9 mouse cellular contexts compared by ENCODE assay signal in the genomic region with DNA sequence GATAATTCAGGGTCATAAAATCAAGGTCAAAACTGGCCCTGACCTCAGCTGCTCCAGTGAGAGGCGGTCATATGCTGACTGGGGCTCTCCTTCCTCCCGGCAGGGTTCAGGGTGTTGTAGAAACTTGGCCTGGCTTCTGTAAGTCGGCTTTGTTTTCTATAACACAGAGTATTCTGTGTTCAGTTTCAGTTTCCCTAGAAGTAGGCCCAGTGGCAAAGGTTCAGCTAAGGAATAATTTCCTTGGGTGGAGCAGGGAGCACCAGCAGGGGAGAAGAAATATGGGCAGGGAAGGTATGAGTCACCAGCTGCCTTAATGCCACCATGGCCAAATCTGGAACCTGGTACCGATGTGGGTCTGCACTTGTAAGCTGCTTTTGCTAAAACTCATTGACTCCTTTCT.
A peak's percentile ranks its signal among the peaks of the same experiment; 100 is the strongest.
DNase-seq lines count a peak whose midpoint lies in the region; ATAC-seq and TF ChIP-seq lines count a peak whose summit lies in the region.
"Had no signal": no experiment of that assay in that cellular context is flagged by ENCODE, and none has a peak within 500 bp of the region (broad histone marks: within the 10 kb centered on the region; RNA-seq: fewer than 3 reads in every experiment).

No protein-coding gene starts in this region.

- H3K79me2 ChIP-seq in liver, adult 2 months (ENCODE audit: control insufficient read depth, insufficient read depth, low read length): no peaks in the 10 kb centered on the region

- no peaks in the 10 kb centered on the region for H3K27me3 ChIP-seq in liver, adult 2 months (ENCODE audit: control insufficient read depth, insufficient read depth, low read length)
- H3K27me3 ChIP-seq in kidney, embryonic 15.5 days: 0 out of 2 replicates have a peak, but pooled peaks cover 3% of the 10 kb centered on the region
- no peaks in the 10 kb centered on the region for H3K27me3 ChIP-seq in thymus, adult 2 months (ENCODE audit: control insufficient read depth, insufficient read depth, low read length)

- H3K4me2 ChIP-seq in kidney, embryonic 15.5 days: no peak overlapping the region

- peak; percentile 54 to 89 for DNase-seq in adrenal gland, adult (ENCODE audit: inconsistent age in 2 of 2, low spot score in 1 of 2)
- DNase-seq in adrenal gland, postnatal 25 days: no peak
- peak; percentile 18 for DNase-seq in liver, adult 2 months (ENCODE audit: extremely low read depth, low read depth, low spot score)
- no peak for DNase-seq in liver
- peak; percentile 25 for DNase-seq in skeletal muscle tissue, adult 2 months (ENCODE audit: low read depth, low spot score)
- no peak for DNase-seq in right cerebral cortex, postnatal 36 days (ENCODE audit: low spot score in 2 of 2)
- no peak for DNase-seq in thymus, adult 2 months
- DNase-seq: embryo, embryonic 11 days had no signal

- no peak overlapping the region for H3K4me3 ChIP-seq in liver, adult 2 months (ENCODE audit: insufficient read depth, low read depth, low read length)
- no peak overlapping the region for H3K4me3 ChIP-seq in kidney, embryonic 15.5 days (replicated peaks)
- H3K4me3 ChIP-seq in thymus, adult 2 months (ENCODE audit: control insufficient read depth, insufficient read depth, low read length): no peak overlapping the region

- no peak for TF ChIP-seq POLR2A in liver, adult 2 months (IDR thresholded peaks at IDR 0.05; ENCODE audit: extremely low read depth, insufficient read depth, low read length)
- TF ChIP-seq POLR2A in thymus, adult 2 months (IDR thresholded peaks at IDR 0.05; ENCODE audit: control insufficient read depth, extremely low read depth, insufficient read depth, low read length, poor library complexity): no peak

- H3K36me3 ChIP-seq in liver, adult 2 months (ENCODE audit: control insufficient read depth, insufficient read depth, low read length): no peaks in the 10 kb centered on the region
- no peaks in the 10 kb centered on the region for H3K36me3 ChIP-seq in kidney, embryonic 15.5 days
- no peaks in the 10 kb centered on the region for H3K36me3 ChIP-seq in thymus, adult 2 months (ENCODE audit: control insufficient read depth, insufficient read depth, low read length)

- H3K9me3 ChIP-seq in kidney, embryonic 15.5 days (replicated peaks): no peaks in the 10 kb centered on the region

- WGBS in liver, adult 2 months: 51% methylated on average over 4 of the region's 4 CpGs
- WGBS in kidney, embryonic 15.5 days: 46% methylated on average over 4 of the region's 4 CpGs
- 64% methylated on average over 4 of the region's 4 CpGs for WGBS in thymus, adult 2 months

- no peak for ATAC-seq in kidney, embryonic 15.5 days (replicated peaks; ENCODE audit: low FRiP score)

- no peak for TF ChIP-seq CTCF in liver, adult 2 months (IDR thresholded peaks at IDR 0.05; ENCODE audit: low read depth, low read length)
- TF ChIP-seq CTCF in thymus, adult 2 months (IDR thresholded peaks at IDR 0.05; ENCODE audit: borderline replicate concordance, control insufficient read depth, extremely low read depth, insufficient read depth, low read length, poor library complexity): no peak

- H3K27ac ChIP-seq in liver, adult 2 months (replicated peaks; ENCODE audit: insufficient read depth, low read depth, low read length): peak overlapping the region; percentile 40
- peak overlapping the region; percentile 74 for H3K27ac ChIP-seq in kidney, embryonic 15.5 days
- H3K27ac ChIP-seq in thymus, adult 2 months (ENCODE audit: control insufficient read depth, insufficient read depth, low read length): no peak overlapping the region

- H3K4me1 ChIP-seq in liver, adult 2 months (ENCODE audit: control insufficient read depth, insufficient read depth, low read length): peaks cover 4% of the 10 kb centered on the region; the same call in 1 of the 2 replicates
- H3K4me1 ChIP-seq in kidney, embryonic 15.5 days: peaks cover 13% of the 10 kb centered on the region; the same call in 1 of the 2 replicates
- H3K4me1 ChIP-seq in thymus, adult 2 months (replicated peaks; ENCODE audit: control insufficient read depth, insufficient read depth, low read length): peaks cover 5% of the 10 kb centered on the region; the same call in 1 of the 2 replicates

- no peak overlapping the region for H3K9ac ChIP-seq in liver, adult 2 months (ENCODE audit: low read depth, low read length)
- H3K9ac ChIP-seq in kidney, embryonic 15.5 days: no peak overlapping the region

Comparison
In these comparisons a context has a peak if more than half of its experiments do, and no peak if none do; other contexts are left out.
1. DNase-seq: peak in adrenal gland, adult (2 of 2), liver, adult 2 months (single experiment) and skeletal muscle tissue, adult 2 months (single experiment); none in adrenal gland, postnatal 25 days (single experiment), liver (single experiment), right cerebral cortex, postnatal 36 days (0 of 2) and thymus, adult 2 months (single experiment).